Mouse (Mus musculus) thymus, adult 2 months (tissue): Measurements from ENCODE around the gene Unc5c.

Experiments used
- CTCF ChIP-seq: fragments of 200-500 bp; IDR thresholded peaks from 2 replicates; pipeline ENCODE4 v1.5.1; 2012; ENCODE audit warnings: mild to moderate bottlenecking, control low read depth, low read length, moderate library complexity, borderline replicate concordance; ENCODE audit not compliant: control insufficient read depth, poor library complexity, insufficient read depth; ENCODE audit errors: extremely low read depth
- POLR2A ChIP-seq: fragments of 200-500 bp; IDR thresholded peaks from 2 replicates; pipeline ENCODE4 v1.6.1; 2012; ENCODE audit warnings: mild to moderate bottlenecking, low read length, control low read depth, moderate library complexity; ENCODE audit not compliant: control insufficient read depth, poor library complexity, insufficient read depth; ENCODE audit errors: extremely low read depth

- TF ChIP-seq CTCF (no peak), POLR2A (no peak)
Measured at GRCm38 (mm10) chr3:141589392-141590012, 124.5 kb downstream of the Unc5c start.
